In genomic region chr3:109340274-109341070, GRCm38 (mm10) we compare ENCODE assay signal across 8 mouse cellular contexts. TPM values are rescaled to one million over a fixed set of nuclear protein-coding genes. Genes with fewer than 3 reads are reported as not detected.
A peak's percentile ranks its signal among the peaks of the same experiment; 100 is the strongest.
DNase-seq lines count a peak whose midpoint lies in the region; ATAC-seq and TF ChIP-seq lines count a peak whose summit lies in the region.

TSS of gene Vav3 (plus strand) at chr3:109340653.

- H3K4me3 ChIP-seq in bone marrow macrophage, adult 2 months (ENCODE audit: insufficient read depth, low read length) = peak within 1 kb of the TSS; percentile 87
- H3K4me3 ChIP-seq in forebrain, postnatal 0 days (ENCODE audit: low read depth, low read length) = peak within 1 kb of the TSS; percentile 54

- peak within 1 kb of the TSS; percentile 69 for H3K4me2 ChIP-seq in forebrain, postnatal 0 days (ENCODE audit: low read depth)

- H3K36me3 ChIP-seq in forebrain, postnatal 0 days (ENCODE audit: insufficient read depth) = no peaks in the 10 kb centered on the region

- WGBS in forebrain, postnatal 0 days = 1% methylated on average over 87 of the region's 92 CpGs

- H3K27ac ChIP-seq in bone marrow macrophage, adult 2 months (ENCODE audit: insufficient read depth, low read depth, low read length) = peak within 1 kb of the TSS; percentile 85
- peak within 1 kb of the TSS; percentile 68 for H3K27ac ChIP-seq in forebrain, postnatal 0 days (ENCODE audit: low read depth, low read length)

- DNase-seq in CD4-positive, CD25-positive, alpha-beta regulatory T cell, adult 2 months (ENCODE audit: low read depth, low spot score) = peak; percentile 76
- peak; percentile 57 for DNase-seq in forebrain, postnatal 0 days
- DNase-seq in layer of hippocampus, postnatal 10 days (ENCODE audit: low spot score in 2 of 2) = peak; percentile 51 to 71
- peak; percentile 70 for DNase-seq in lung, postnatal 14 days
- peak; percentile 37 for DNase-seq in ovary, postnatal 14 days (ENCODE audit: low spot score)
- peak; percentile 23 to 55 for DNase-seq in thymus, postnatal 10 days (ENCODE audit: low spot score in 2 of 2)

- no peak for TF ChIP-seq CTCF in bone marrow macrophage, adult 2 months (IDR thresholded peaks at IDR 0.05; ENCODE audit: low read depth, low read length)
- TF ChIP-seq CTCF in forebrain, postnatal 0 days (IDR thresholded peaks at IDR 0.05; ENCODE audit: low read depth) = no peak

- ATAC-seq in forebrain, postnatal 0 days = peak; percentile 92
- ATAC-seq in hematopoietic stem cell, adult 5-6 weeks (replicated peaks in 1 of 2; ENCODE audit: insufficient read depth in 1 of 2, low FRiP score in 2 of 2, low TSS enrichment in 1 of 2, low read depth in 1 of 2, poor library complexity in 2 of 2, severe bottlenecking in 2 of 2) = peak; percentile 28 to 54

- H3K9me3 ChIP-seq in forebrain, postnatal 0 days (ENCODE audit: low read length) = no peaks in the 10 kb centered on the region

- H3K27me3 ChIP-seq in forebrain, postnatal 0 days (ENCODE audit: insufficient read depth, low read length) = no peaks in the 10 kb centered on the region

- TF ChIP-seq POLR2A in bone marrow macrophage, adult 2 months (IDR thresholded peaks at IDR 0.05; ENCODE audit: borderline replicate concordance, low read depth, low read length) = no peak

- H3K4me1 ChIP-seq in bone marrow macrophage, adult 2 months (ENCODE audit: control insufficient read depth, insufficient read depth, low read length) = peaks cover 19% of the 10 kb centered on the region
- H3K4me1 ChIP-seq in forebrain, postnatal 0 days (ENCODE audit: insufficient read depth) = no peaks in the 10 kb centered on the region; the same call in 1 of the 2 replicates

- H3K9ac ChIP-seq in forebrain, postnatal 0 days = peak within 1 kb of the TSS; percentile 76

RNA-seq across cellular contexts. Expression of gene Vav3, which starts in this region (rescaled TPM):
- polyA plus RNA-seq in bone marrow macrophage, adult 2 months (2012; ENCODE audit: insufficient read depth, insufficient read length, missing spikeins) = 23.1 and 30.6 TPM in 2 replicates
- total RNA-seq in forebrain, postnatal 0 days (2014; rRNA removed) = 7.9 and 9.0 TPM in 2 replicates
- 4.6 and 7.7 TPM in 2 replicates for polyA plus RNA-seq in forebrain, postnatal 0 days (2015; fragmentation: Nextera tagmentation; extraction: Ambion mirVana)
- 71.3 and 132 TPM in 2 replicates for total RNA-seq in hematopoietic stem cell, adult 5-6 weeks (2017)
- total RNA-seq in layer of hippocampus, postnatal 10 days (2021) = 1 to 10 TPM; 7.0 to 8.1 TPM

Comparison
In these comparisons a context has a peak if more than half of its experiments do, and no peak if none do; other contexts are left out.
1. Peak in every context shown above with its lines: DNase-seq, ATAC-seq, H3K4me3 ChIP-seq and H3K27ac ChIP-seq.